Mouse (Mus musculus) stomach, postnatal 0 days (tissue): ENCODE measurements at regions not wholly inside any gene's neighbourhood (a gene's known extent, or its start where the extent isn't known, plus 50 kb on each side); places are given as distances from the start of the nearest gene placed in this dataset.

ENCODE experiments used
- CTCF ChIP-seq: IDR thresholded peaks from 2 replicates; pipeline ENCODE4 v1.5.1; 2016; ENCODE audit warnings: antibody characterized with exemption, low read depth, mild to moderate bottlenecking, moderate library complexity
- EP300 ChIP-seq: optimal IDR thresholded peaks from 2 replicates; pipeline ENCODE3; 2016; ENCODE audit warnings: antibody characterized with exemption

DNA sequence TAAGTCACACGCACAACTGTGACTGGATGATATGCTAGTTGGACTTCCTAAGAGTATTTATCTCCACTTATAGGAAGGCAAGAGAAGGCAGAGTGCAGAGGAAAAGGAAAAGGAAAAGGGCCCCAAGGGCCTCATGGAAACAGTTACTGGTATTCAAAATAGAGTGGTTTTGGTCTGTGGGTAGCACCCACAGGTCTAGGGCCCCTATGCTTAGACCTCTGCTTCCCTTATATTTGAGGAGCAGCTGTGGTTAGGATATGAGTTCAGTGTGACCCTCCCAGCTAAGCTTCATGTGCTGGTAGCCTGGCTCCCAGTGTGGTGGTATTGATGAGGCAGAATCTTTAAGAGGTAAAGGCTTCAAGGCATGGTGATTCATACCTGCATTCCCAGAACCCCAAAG, 163.3 kb upstream of the Gm9833 start:
- TF ChIP-seq CTCF (no peak), EP300 (no peak)
